Mouse (Mus musculus): ENCODE results near the gene Cdt1.

- no peak for TF ChIP-seq CTCF (IDR thresholded peaks at IDR 0.05)
- no peak for TF ChIP-seq EP300 (IDR thresholded peaks at IDR 0.05; ENCODE audit: insufficient read depth, low read depth, low read length)
- no peak for TF ChIP-seq POLR2A (IDR thresholded peaks at IDR 0.05; ENCODE audit: insufficient read depth, low read depth, low read length)
These were observed 6.6 kb upstream of the Cdt1 start for GRCm38 (mm10) chr8:122561199-122561598.
